Mouse (Mus musculus): ENCODE results near the gene Ifi44. TPM values are rescaled to one million over a fixed set of nuclear protein-coding genes. Genes with fewer than 3 reads are reported as not detected.
A peak's percentile ranks its signal among the peaks of the same experiment; 100 is the strongest.

Gene Ifi44
- polyA plus RNA-seq (2015; fragmentation: Nextera tagmentation; extraction: Ambion mirVana): 0.17 and 0.29 TPM in 2 replicates

DNA sequence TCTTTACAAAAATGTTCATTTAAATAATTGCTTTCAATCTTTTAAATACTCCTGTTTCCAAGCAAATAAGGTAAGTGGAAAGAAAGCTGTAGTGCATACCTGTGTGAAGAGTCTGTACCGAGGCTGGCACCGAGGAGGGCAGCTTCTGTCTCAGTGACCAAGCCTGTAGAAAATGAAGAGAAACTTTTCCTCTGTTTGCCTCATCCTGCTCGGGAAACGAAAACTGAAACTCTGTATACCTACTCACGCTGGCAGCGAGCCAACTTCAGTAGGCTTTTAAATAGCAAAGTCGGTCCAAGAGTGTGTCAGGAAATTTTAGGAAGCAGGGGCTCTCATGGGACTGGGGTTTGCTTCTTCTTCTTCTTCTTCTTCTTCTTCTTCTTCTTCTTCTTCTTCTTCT lies at the start of gene Ifi44:
Gene Ifi44, minus strand, starts transcription at position 224 of the 400 bp plus-strand sequence.
- no peaks in the 10 kb centered on the region for H3K9me3 ChIP-seq
- no peak within 1 kb of the TSS for H3K4me3 ChIP-seq
- no peak within 1 kb of the TSS for H3K9ac ChIP-seq (replicated peaks)
- H3K27ac ChIP-seq (replicated peaks): no peak within 1 kb of the TSS
- H3K4me1 ChIP-seq: no peaks in the 10 kb centered on the region
- no peaks in the 10 kb centered on the region for H3K36me3 ChIP-seq
- no peak within 1 kb of the TSS for H3K4me2 ChIP-seq (replicated peaks)
- 64% methylated on average over 7 of the region's 7 CpGs for WGBS
- no peaks in the 10 kb centered on the region for H3K27me3 ChIP-seq
- ATAC-seq (replicated peaks): no peak

DNA sequence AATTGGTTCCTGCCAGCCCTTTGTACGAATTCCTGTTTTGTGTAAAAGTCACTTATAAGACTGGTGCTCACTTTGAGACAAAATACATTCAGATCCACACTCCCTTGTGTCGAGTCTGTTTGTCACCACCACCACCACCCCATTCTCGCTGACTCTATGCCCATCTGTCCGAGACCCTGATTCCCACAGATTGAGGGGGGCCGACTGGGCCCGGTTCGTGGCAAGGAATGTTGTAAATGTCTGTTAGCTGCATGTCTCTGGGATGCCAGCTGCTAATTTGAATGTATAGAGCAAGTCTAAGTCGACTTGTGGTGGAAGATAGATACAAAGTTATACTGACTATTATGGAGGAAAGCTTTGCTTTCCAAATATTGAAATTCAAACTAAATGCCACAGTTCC lies 38.9 kb upstream of the Ifi44 start:
- no peaks in the 10 kb centered on the region for H3K4me1 ChIP-seq
- no peak overlapping the region for H3K9ac ChIP-seq (replicated peaks)
- H3K36me3 ChIP-seq: no peaks in the 10 kb centered on the region
- H3K9me3 ChIP-seq: no peaks in the 10 kb centered on the region
- H3K4me3 ChIP-seq: no peak overlapping the region
- WGBS: 70% methylated on average over 8 of the region's 8 CpGs
- no peaks in the 10 kb centered on the region for H3K27me3 ChIP-seq
- H3K27ac ChIP-seq (replicated peaks): no peak overlapping the region
- ATAC-seq (replicated peaks): peak; percentile 35; the same call in 1 of the 2 replicates
- no peak overlapping the region for H3K4me2 ChIP-seq (replicated peaks)

DNA sequence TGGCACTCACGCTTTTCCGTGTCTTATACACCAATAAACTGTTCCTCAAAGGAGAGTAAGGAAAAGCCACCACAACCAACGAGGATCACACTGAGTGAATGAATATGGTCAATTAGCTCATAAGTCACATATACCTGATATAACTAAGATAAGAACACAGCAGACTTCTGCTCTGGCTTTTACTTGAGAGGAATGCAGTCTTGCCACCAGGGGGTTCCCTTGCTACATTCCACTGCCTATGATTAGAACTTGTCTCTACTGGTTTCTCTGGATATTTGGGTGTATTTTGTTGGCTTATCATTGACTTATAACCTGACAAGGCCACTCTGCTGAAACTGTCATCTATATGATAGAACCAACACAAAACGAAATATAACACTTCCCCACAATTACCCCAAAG lies 25.3 kb upstream of the Ifi44 start:
- ATAC-seq (replicated peaks): no peak
- Histone ChIP-seq H3K4me3 (no peak overlapping the region), H3K27ac (replicated peaks) (no peak overlapping the region), H3K4me1 (no peaks in the 10 kb centered on the region), H3K36me3 (no peaks in the 10 kb centered on the region), H3K27me3 (no peaks in the 10 kb centered on the region), H3K9me3 (no peaks in the 10 kb centered on the region), H3K4me2 (replicated peaks) (no peak overlapping the region), H3K9ac (replicated peaks) (no peak overlapping the region)
- WGBS: 82% methylated on average over 4 of the region's 4 CpGs

DNA sequence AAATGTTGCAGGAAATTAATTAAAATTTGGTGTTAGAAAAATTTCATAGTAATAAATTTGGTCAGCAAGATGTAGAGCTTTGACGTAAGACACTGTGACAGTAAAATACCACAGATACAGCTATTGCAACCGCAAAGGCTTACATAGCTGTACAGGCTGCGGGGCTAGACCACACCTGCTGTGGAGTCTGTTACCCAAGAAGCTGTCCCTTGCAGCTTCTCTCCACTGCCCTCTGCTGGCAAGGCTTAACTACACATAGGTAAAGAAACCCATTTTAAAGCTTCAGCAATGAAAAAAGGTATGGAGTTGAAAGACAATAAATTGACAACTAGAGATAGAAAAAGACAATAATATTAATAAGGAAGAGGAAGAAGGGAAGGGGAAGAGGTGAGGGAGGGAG lies 21.3 kb upstream of the Ifi44 start:
- WGBS: 63% methylated on average over 3 of the region's 3 CpGs
- Histone ChIP-seq H3K9me3 (no peaks in the 10 kb centered on the region), H3K4me2 (replicated peaks) (no peak overlapping the region), H3K27me3 (no peaks in the 10 kb centered on the region), H3K9ac (replicated peaks) (no peak overlapping the region), H3K36me3 (no peaks in the 10 kb centered on the region), H3K27ac (replicated peaks) (no peak overlapping the region), H3K4me1 (no peaks in the 10 kb centered on the region), H3K4me3 (no peak overlapping the region)
- no peak for ATAC-seq (replicated peaks)

DNA sequence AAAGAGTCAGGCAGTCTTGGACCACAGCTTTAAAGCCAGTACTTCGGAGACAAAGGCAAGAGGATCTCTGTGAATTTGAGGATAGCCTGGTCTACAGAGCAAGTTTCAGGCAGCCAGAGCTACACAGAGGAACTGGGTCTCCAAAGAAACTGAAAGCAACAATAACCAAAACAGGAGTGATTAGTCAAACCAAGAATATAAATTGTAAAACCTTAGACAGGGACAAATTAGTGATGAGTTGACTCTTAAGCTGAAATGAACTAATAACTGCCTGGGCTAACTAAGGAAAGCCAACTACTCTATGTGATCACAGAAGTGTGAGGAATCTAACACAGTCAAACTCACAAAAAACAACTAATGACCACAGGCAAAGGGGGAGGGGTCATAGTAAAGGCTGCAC lies 1.2 kb downstream of the Ifi44 start:
- ATAC-seq (replicated peaks): no peak
- no peaks in the 10 kb centered on the region for H3K27me3 ChIP-seq
- no peaks in the 10 kb centered on the region for H3K36me3 ChIP-seq
- no peak overlapping the region for H3K9ac ChIP-seq (replicated peaks)
- no peak overlapping the region for H3K4me3 ChIP-seq
- H3K4me2 ChIP-seq (replicated peaks): no peak overlapping the region
- 83% methylated on average over 1 of the region's 1 CpGs for WGBS
- H3K4me1 ChIP-seq: no peaks in the 10 kb centered on the region
- no peak overlapping the region for H3K27ac ChIP-seq (replicated peaks)
- no peaks in the 10 kb centered on the region for H3K9me3 ChIP-seq

DNA sequence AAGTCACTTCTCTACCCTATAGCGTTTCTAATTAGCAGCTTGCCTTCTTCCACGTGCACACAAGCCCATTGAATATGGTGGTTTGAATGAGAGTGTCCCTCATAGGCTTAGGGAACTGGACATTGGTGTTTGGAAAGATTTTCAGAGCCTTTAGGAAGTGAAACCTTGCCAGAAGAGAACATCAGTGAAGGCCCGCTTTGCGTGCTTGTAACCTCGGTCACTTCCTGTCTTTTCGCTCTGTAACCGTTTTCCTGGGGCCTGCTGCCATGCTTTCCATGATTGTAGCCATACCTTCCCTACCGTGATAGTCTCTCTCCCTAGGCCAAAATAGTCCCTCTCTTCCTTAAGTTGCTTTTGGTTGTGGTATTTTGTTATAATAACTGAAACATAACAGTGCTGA lies 3.7 kb downstream of the Ifi44 start:
- 87% methylated on average over 8 of the region's 8 CpGs for WGBS
- H3K27ac ChIP-seq (replicated peaks): no peak overlapping the region
- no peaks in the 10 kb centered on the region for H3K9me3 ChIP-seq
- no peak overlapping the region for H3K4me2 ChIP-seq (replicated peaks)
- no peak overlapping the region for H3K4me3 ChIP-seq
- no peaks in the 10 kb centered on the region for H3K27me3 ChIP-seq
- no peak overlapping the region for H3K9ac ChIP-seq (replicated peaks)
- no peaks in the 10 kb centered on the region for H3K4me1 ChIP-seq
- no peak for ATAC-seq (replicated peaks)
- H3K36me3 ChIP-seq: no peaks in the 10 kb centered on the region

DNA sequence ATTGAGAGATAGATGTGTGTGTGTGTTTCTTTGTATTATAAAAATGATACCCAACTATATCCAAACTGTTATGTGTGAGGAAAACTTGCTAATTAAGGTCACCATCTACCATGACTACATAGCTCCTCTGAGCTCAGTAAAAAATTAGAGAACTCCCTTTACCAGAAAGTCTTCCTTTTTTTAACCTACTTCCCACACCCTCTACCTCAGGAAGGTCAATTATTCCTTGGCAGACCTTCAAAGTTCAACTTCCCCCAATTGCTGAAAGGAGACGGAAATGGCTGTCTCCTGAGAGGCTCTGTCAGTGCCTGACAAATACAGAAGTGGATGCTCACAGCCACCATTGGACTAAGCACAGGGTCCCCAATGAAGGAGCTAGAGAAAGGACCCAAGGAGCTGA lies 7.5 kb downstream of the Ifi44 start:
- 77% methylated on average over 1 of the region's 1 CpGs for WGBS
- Histone ChIP-seq H3K9me3 (no peaks in the 10 kb centered on the region), H3K4me1 (no peaks in the 10 kb centered on the region), H3K4me3 (no peak overlapping the region), H3K27ac (replicated peaks) (no peak overlapping the region), H3K36me3 (no peaks in the 10 kb centered on the region), H3K4me2 (replicated peaks) (no peak overlapping the region), H3K9ac (replicated peaks) (no peak overlapping the region), H3K27me3 (no peaks in the 10 kb centered on the region)
- no peak for ATAC-seq (replicated peaks)

DNA sequence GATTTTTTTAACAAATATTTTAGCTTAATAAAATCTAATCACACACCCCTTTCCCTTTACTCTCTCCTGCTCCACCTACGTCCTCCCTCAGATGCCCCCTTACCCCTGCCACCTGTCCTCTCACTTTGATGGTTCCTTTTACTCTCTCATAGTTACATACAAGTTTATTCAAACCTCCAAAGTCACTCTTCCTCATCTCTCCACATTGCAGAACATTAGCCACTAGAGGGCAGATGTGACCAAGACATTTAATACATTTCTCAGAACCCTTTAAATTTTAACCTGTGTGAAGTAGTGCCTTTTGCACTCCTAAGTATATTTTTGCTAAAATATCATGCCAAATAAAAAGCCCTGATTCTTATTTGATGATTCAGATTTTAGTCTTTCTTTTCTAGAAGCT lies 33.5 kb downstream of the Ifi44 start:
- no peak overlapping the region for H3K27ac ChIP-seq (replicated peaks)
- 28% methylated on average over 1 of the region's 1 CpGs for WGBS
- H3K27me3 ChIP-seq: no peaks in the 10 kb centered on the region
- H3K4me2 ChIP-seq (replicated peaks): no peak overlapping the region
- H3K4me1 ChIP-seq: no peaks in the 10 kb centered on the region
- H3K9me3 ChIP-seq: no peaks in the 10 kb centered on the region
- ATAC-seq (replicated peaks): peak; percentile 60
- no peaks in the 10 kb centered on the region for H3K36me3 ChIP-seq
- H3K4me3 ChIP-seq: no peak overlapping the region
- H3K9ac ChIP-seq (replicated peaks): no peak overlapping the region

DNA sequence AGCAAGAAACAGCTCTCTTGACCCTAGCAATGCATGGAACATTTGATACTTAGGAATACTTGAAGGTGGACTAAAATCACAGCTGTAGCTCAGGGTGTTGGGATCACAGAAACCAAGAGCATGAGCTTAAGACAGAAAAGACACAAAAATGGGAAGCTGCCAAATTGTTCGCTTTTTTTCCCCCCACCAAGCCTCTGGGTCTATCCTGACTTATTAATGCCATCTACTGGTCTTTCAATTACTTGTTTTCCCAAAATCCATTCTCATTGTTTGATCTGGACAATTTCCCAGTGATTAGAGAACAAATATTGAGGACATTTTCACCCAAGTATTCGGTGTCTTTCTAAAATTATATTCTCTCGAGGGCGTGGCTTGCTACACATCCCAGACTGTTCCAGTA lies 42.4 kb downstream of the Ifi44 start:
- WGBS: 93% methylated on average over 4 of the region's 4 CpGs
- Histone ChIP-seq H3K4me2 (replicated peaks) (no peak overlapping the region), H3K36me3 (no peaks in the 10 kb centered on the region), H3K4me3 (no peak overlapping the region), H3K9me3 (no peaks in the 10 kb centered on the region), H3K27me3 (no peaks in the 10 kb centered on the region), H3K4me1 (no peaks in the 10 kb centered on the region), H3K27ac (replicated peaks) (no peak overlapping the region), H3K9ac (replicated peaks) (no peak overlapping the region)
- ATAC-seq (replicated peaks): no peak

Other genes starting within 250 kb of the Ifi44 start
- not detected in 2 replicates for gene Ifi44l, start 12.9 kb upstream of the Ifi44 start, polyA plus RNA-seq (2015; fragmentation: Nextera tagmentation; extraction: Ambion mirVana)
- gene Ptgfr, start 87.7 kb upstream of the Ifi44 start, polyA plus RNA-seq (2015; fragmentation: Nextera tagmentation; extraction: Ambion mirVana): 0.38 and 0.51 TPM in 2 replicates

Measured in forebrain, embryonic 15.5 days (tissue).